Mouse (Mus musculus) thymus, postnatal 10 days (tissue): ENCODE measurements around the gene Fam72a.

Experiments
- DNase-seq, 2 experiments: peaks; one replicate each; pipeline ENCODE4 v3.0.0; 2021; ENCODE audit warnings: low spot score in 2 of 2

Fam72a gene

DNA sequence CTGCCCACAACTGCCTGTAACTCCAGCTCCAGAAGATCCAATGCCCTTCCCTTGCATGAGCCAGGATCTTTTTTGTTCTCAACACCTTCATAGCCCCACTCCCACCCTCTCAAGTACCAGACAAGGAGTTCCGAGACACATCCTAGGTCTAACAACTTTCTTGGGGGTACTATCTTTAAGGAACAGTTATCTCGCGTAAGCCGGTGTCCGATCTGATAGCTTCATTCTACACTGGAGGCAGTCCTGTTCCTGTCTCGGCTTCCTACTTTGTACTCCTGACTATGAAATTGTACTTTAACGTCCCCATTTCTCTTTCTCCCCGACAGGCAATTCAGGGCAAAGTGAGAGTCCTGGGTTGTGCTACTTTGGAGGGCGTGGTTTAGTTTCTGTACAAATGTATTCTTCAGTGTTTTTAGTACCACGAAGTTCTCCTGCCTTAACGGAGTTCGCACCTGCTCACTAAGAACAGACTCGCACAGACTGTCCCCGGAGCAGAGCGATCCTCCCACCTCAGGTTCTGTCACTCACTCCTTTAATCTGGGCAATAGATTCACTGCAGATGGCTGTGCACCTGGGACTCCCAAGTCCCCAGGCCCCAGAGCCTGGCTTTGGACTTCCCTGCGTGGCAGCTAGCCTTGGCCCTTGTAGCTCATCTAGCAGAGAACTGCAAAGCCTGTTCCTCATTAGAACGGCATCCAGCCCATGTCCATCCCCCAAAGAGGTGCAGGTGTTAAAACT lies 51.4 kb downstream of the Fam72a start:
- DNase-seq: no peak

DNA sequence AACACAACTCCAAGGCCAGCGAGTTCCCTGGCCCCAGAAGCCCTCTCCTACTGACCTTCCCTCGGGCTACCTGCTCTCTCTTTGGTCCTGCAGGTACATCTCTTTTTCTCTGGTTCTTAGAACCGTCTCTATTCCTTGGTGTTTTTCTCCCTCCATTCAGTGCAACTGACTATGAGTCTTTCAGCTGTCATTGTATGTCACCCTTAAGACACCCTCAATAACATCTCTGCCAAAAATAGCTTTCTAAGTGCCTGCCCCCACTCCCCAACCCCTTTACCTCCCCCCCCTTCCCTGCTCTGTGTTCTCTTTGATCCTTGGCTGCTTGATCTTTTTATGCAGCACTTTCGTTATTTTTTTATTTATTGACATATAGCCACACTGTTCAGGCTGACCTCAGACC lies 52.7 kb downstream of the Fam72a start:
- no peak for DNase-seq

- no peak for DNase-seq
These were observed 55.9 kb downstream of the Fam72a start for GRCm38 (mm10) chr1:131583598-131583997.

DNA sequence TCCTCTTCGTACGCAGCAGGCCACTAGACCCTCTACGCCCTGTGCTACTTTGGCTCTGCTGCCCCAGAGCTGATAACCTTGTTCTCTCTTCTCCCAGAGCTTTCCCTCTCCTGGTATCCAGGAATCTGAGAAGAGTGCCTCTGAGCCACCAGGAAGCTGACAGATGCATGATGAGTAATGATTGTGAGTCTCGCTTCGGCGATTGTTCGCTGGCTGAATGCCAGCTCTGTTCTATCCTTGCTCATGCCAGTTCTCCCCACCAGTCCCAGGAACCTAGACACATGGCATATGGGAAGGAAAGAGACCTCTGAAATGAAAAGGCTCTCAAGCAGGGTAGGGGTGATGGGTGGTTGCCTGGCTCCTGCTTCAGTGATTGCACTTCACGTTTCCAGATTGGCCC lies 59.1 kb downstream of the Fam72a start:
- DNase-seq: no peak
